In genomic region chr12:81769458-81769857, GRCm38 (mm10) we compare ENCODE assay signal across 20 mouse cellular contexts. TPM values are rescaled to one million over a fixed set of nuclear protein-coding genes. Genes with fewer than 3 reads are reported as not detected.
A peak's percentile ranks its signal among the peaks of the same experiment; 100 is the strongest.
DNase-seq lines count a peak whose midpoint lies in the region; ATAC-seq and TF ChIP-seq lines count a peak whose summit lies in the region.
"Had no signal": no experiment of that assay in that cellular context is flagged by ENCODE, and none has a peak within 500 bp of the region (broad histone marks: within the 10 kb centered on the region; RNA-seq: fewer than 3 reads in every experiment).

No protein-coding gene starts in this region.

- H3K4me1 ChIP-seq in heart, embryonic 11.5 days (ENCODE audit: control insufficient read depth, insufficient read depth, low read length): no peaks in the 10 kb centered on the region
- no peaks in the 10 kb centered on the region for H3K4me1 ChIP-seq in midbrain, embryonic 11.5 days (ENCODE audit: control insufficient read depth, insufficient read depth, low read length)
- no peaks in the 10 kb centered on the region for H3K4me1 ChIP-seq in midbrain, embryonic 13.5 days (replicated peaks)
- H3K4me1 ChIP-seq in stomach, postnatal 0 days (replicated peaks; ENCODE audit: control insufficient read depth, insufficient read depth): no peaks in the 10 kb centered on the region
- H3K4me1 ChIP-seq in kidney, embryonic 16.5 days (ENCODE audit: insufficient read depth, low read length): no peaks in the 10 kb centered on the region
- H3K4me1 ChIP-seq: embryonic facial prominence, embryonic 10.5 days; embryonic facial prominence, embryonic 12.5 days; forebrain, embryonic 13.5 days; forebrain, embryonic 15.5 days had no signal

- DNase-seq in heart, adult 11 months: peak; percentile 79
- peak; percentile 37 for DNase-seq in midbrain, embryonic 11.5 days (ENCODE audit: low spot score, missing footprints)
- peak; percentile 39 for DNase-seq in MN1 (ENCODE audit: low spot score)
- peak; percentile 31 for DNase-seq in NIH3T3 (ENCODE audit: low read depth)
- DNase-seq in stomach, postnatal 0 days (ENCODE audit: low spot score): no peak
- DNase-seq: adrenal gland, adult 2 months; adrenal gland, postnatal 10 days; adrenal gland, postnatal 25 days; cerebellum, adult 18-20 months; cerebellum, adult 8-10 months; cerebellum, adult 9-11 months; cerebellum, postnatal 25 days; forebrain, postnatal 0 days had no signal

- H3K9me3 ChIP-seq in heart, embryonic 11.5 days (replicated peaks; ENCODE audit: control insufficient read depth, low read length): no peaks in the 10 kb centered on the region
- no peaks in the 10 kb centered on the region for H3K9me3 ChIP-seq in midbrain, embryonic 11.5 days (ENCODE audit: control insufficient read depth, low read length)
- no peaks in the 10 kb centered on the region for H3K9me3 ChIP-seq in midbrain, embryonic 13.5 days
- no peaks in the 10 kb centered on the region for H3K9me3 ChIP-seq in stomach, postnatal 0 days (ENCODE audit: control insufficient read depth, low read length)
- H3K9me3 ChIP-seq in kidney, embryonic 16.5 days (ENCODE audit: low read length): no peaks in the 10 kb centered on the region
- H3K9me3 ChIP-seq: embryonic facial prominence, embryonic 10.5 days; embryonic facial prominence, embryonic 12.5 days; forebrain, embryonic 13.5 days; forebrain, embryonic 15.5 days had no signal

- no peak for TF ChIP-seq CTCF in stomach, postnatal 0 days (IDR thresholded peaks at IDR 0.05; ENCODE audit: low read depth)

- no peak overlapping the region for H3K9ac ChIP-seq in heart, embryonic 11.5 days (ENCODE audit: low read depth, low read length)
- no peak overlapping the region for H3K9ac ChIP-seq in midbrain, embryonic 11.5 days (ENCODE audit: low read length)
- H3K9ac ChIP-seq in midbrain, embryonic 13.5 days (replicated peaks): no peak overlapping the region
- no peak overlapping the region for H3K9ac ChIP-seq in stomach, postnatal 0 days (ENCODE audit: low read length)
- no peak overlapping the region for H3K9ac ChIP-seq in kidney, embryonic 16.5 days (replicated peaks; ENCODE audit: low read length)
- H3K9ac ChIP-seq: embryonic facial prominence, embryonic 12.5 days; forebrain, embryonic 13.5 days; forebrain, embryonic 15.5 days; forebrain, postnatal 0 days had no signal

- no peak overlapping the region for H3K4me3 ChIP-seq in heart, embryonic 11.5 days (ENCODE audit: low read depth, low read length)
- H3K4me3 ChIP-seq in midbrain, embryonic 11.5 days (ENCODE audit: low read depth, low read length): no peak overlapping the region
- no peak overlapping the region for H3K4me3 ChIP-seq in midbrain, embryonic 13.5 days (replicated peaks)
- no peak overlapping the region for H3K4me3 ChIP-seq in stomach, postnatal 0 days (ENCODE audit: low read depth, low read length)
- H3K4me3 ChIP-seq in kidney, embryonic 16.5 days (ENCODE audit: low read length): no peak overlapping the region
- H3K4me3 ChIP-seq: embryonic facial prominence, embryonic 10.5 days; embryonic facial prominence, embryonic 12.5 days; forebrain, embryonic 13.5 days; forebrain, embryonic 15.5 days had no signal

- no peaks in the 10 kb centered on the region for H3K27me3 ChIP-seq in heart, embryonic 11.5 days (ENCODE audit: control insufficient read depth, insufficient read depth, low read length)
- H3K27me3 ChIP-seq in midbrain, embryonic 11.5 days (ENCODE audit: control insufficient read depth, insufficient read depth, low read length): no peaks in the 10 kb centered on the region
- H3K27me3 ChIP-seq in midbrain, embryonic 13.5 days: no peaks in the 10 kb centered on the region
- H3K27me3 ChIP-seq in stomach, postnatal 0 days (ENCODE audit: control insufficient read depth, insufficient read depth, low read length): no peaks in the 10 kb centered on the region
- no peaks in the 10 kb centered on the region for H3K27me3 ChIP-seq in kidney, embryonic 16.5 days (ENCODE audit: insufficient read depth, low read length)
- H3K27me3 ChIP-seq: embryonic facial prominence, embryonic 12.5 days; forebrain, embryonic 13.5 days; forebrain, embryonic 15.5 days had no signal

- no peak overlapping the region for H3K27ac ChIP-seq in heart, embryonic 11.5 days (ENCODE audit: low read depth, low read length)
- no peak overlapping the region for H3K27ac ChIP-seq in midbrain, embryonic 11.5 days (ENCODE audit: low read depth, low read length)
- no peak overlapping the region for H3K27ac ChIP-seq in midbrain, embryonic 13.5 days
- no peak overlapping the region for H3K27ac ChIP-seq in stomach, postnatal 0 days (replicated peaks)
- no peak overlapping the region for H3K27ac ChIP-seq in kidney, embryonic 16.5 days (ENCODE audit: low read length)
- H3K27ac ChIP-seq: embryonic facial prominence, embryonic 10.5 days; embryonic facial prominence, embryonic 12.5 days; forebrain, embryonic 13.5 days; forebrain, embryonic 15.5 days had no signal

- no peaks in the 10 kb centered on the region for H3K36me3 ChIP-seq in heart, embryonic 11.5 days (ENCODE audit: control insufficient read depth, insufficient read depth, low read length)
- H3K36me3 ChIP-seq in midbrain, embryonic 11.5 days (ENCODE audit: control insufficient read depth, insufficient read depth, low read length): no peaks in the 10 kb centered on the region
- H3K36me3 ChIP-seq in midbrain, embryonic 13.5 days: peaks cover 42% of the 10 kb centered on the region
- H3K36me3 ChIP-seq in stomach, postnatal 0 days (ENCODE audit: control insufficient read depth, insufficient read depth, low read length): no peaks in the 10 kb centered on the region
- no peaks in the 10 kb centered on the region for H3K36me3 ChIP-seq in kidney, embryonic 16.5 days (ENCODE audit: insufficient read depth, low read length)
- H3K36me3 ChIP-seq: embryonic facial prominence, embryonic 12.5 days had no signal

- WGBS in heart, embryonic 11.5 days (ENCODE audit: insufficient replicate concordance): 89% methylated on average over 4 of the region's 4 CpGs
- 92% methylated on average over 4 of the region's 4 CpGs for WGBS in midbrain, embryonic 11.5 days
- WGBS in midbrain, embryonic 13.5 days: 87% methylated on average over 4 of the region's 4 CpGs
- 76% methylated on average over 4 of the region's 4 CpGs for WGBS in stomach, postnatal 0 days
- WGBS in kidney, embryonic 16.5 days: 96% methylated on average over 4 of the region's 4 CpGs

- no peak overlapping the region for H3K4me2 ChIP-seq in heart, embryonic 11.5 days
- no peak overlapping the region for H3K4me2 ChIP-seq in midbrain, embryonic 11.5 days
- H3K4me2 ChIP-seq in midbrain, embryonic 13.5 days (replicated peaks): no peak overlapping the region
- H3K4me2 ChIP-seq in stomach, postnatal 0 days (replicated peaks; ENCODE audit: low read depth): no peak overlapping the region
- H3K4me2 ChIP-seq in kidney, embryonic 16.5 days (replicated peaks; ENCODE audit: low read depth, low read length): no peak overlapping the region
- H3K4me2 ChIP-seq: embryonic facial prominence, embryonic 12.5 days; forebrain, embryonic 13.5 days; forebrain, embryonic 15.5 days had no signal

- ATAC-seq in heart, embryonic 11.5 days (replicated peaks; ENCODE audit: insufficient number of reproducible peaks, low FRiP score, low TSS enrichment): no peak
- ATAC-seq in midbrain, embryonic 11.5 days (ENCODE audit: low FRiP score): no peak
- ATAC-seq in midbrain, embryonic 13.5 days: no peak
- ATAC-seq in stomach, postnatal 0 days (ENCODE audit: low FRiP score, low TSS enrichment): no peak
- no peak for ATAC-seq in kidney, embryonic 16.5 days (ENCODE audit: low FRiP score, low TSS enrichment)
- ATAC-seq: forebrain, embryonic 13.5 days; forebrain, embryonic 15.5 days; forebrain, postnatal 0 days had no signal

- no peak for TF ChIP-seq EP300 in stomach, postnatal 0 days (optimal IDR thresholded peaks at IDR 0.05)

RNA-seq across cellular contexts. Expression of gene Map3k9, which starts 11.5 kb away (rescaled TPM):
- 0.04 and 0.52 TPM in 2 replicates for polyA plus RNA-seq in heart, embryonic 11.5 days (2014; fragmentation: Nextera tagmentation; extraction: Ambion mirVana)
- polyA plus RNA-seq in midbrain, embryonic 11.5 days (2014; fragmentation: Nextera tagmentation; extraction: Ambion mirVana): 1.9 and 2.2 TPM in 2 replicates
- polyA plus RNA-seq in midbrain, embryonic 13.5 days (2015; fragmentation: Nextera tagmentation; extraction: Ambion mirVana): 7.2 and 9.3 TPM in 2 replicates
- polyA plus RNA-seq in stomach, postnatal 0 days (2015; fragmentation: Nextera tagmentation; extraction: Ambion mirVana): 3.2 and 3.8 TPM in 2 replicates
- polyA plus RNA-seq in kidney, embryonic 16.5 days (2015; fragmentation: Nextera tagmentation; extraction: Ambion mirVana): 0.73 and 0.97 TPM in 2 replicates
